Mouse (Mus musculus) mesoderm, embryonic 11.5 days (tissue): ENCODE measurements around the gene Zbtb48.
A peak's percentile ranks its signal among the peaks of the same experiment; 100 is the strongest.

Experiments used
- DNase-seq: peaks from one replicate; pipeline ENCODE4 v3.0.0-alpha.2; 2012; ENCODE audit warnings: low read depth, low spot score

Gene Zbtb48

GRCm38 (mm10) chr4:152029087-152029486, 1.6 kb upstream of the Zbtb48 start:
- DNase-seq, result no peak

DNA sequence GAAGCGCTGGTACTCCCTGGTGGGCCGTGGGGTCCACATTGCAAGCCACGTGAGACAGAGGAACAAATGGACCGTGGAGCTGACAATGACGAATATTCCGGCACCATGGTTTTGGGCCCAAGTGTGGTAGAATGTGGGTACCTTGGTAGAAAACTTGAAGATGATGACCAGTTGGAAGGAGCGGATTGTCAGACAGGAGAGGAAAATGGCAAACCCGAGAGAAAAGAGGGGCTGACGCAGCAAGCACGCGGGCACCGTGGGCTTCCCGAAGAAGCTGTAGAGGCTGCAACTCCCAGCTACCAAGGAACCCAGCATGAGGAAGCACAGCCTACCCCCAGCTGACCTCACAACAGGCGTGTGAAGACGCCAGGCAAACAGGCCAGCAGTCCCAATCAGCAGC, 985 bp upstream of the Zbtb48 start:
- DNase-seq, result no peak

GRCm38 (mm10) chr4:152026751-152027508, 541 bp downstream of the Zbtb48 start:
- DNase-seq, result no peak

DNA sequence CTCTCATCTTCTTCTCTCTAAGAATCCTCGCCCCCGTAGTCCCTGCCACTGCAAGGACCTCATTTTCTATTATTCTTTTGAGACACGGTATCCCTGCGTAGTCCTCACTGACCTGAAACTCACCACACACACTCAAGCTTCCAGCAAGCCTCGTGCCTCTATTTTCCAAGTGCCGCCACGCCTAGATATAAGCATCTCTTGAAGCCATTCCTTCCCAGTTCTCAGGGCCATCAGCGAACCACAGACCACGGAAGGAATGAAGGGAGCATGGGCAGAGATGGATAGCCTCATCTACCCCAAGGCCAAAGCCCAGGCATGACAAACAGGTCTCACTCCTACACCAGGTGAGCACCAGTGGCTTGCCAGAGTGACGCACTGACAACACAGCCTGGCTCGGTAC, 2.9 kb downstream of the Zbtb48 start:
- DNase-seq, result no peak

- DNase-seq, result no peak
These were observed 5.0 kb downstream of the Zbtb48 start for GRCm38 (mm10) chr4:152022506-152022905.

GRCm38 (mm10) chr4:152021568-152022097, 5.8 kb downstream of the Zbtb48 start:
- no peak for DNase-seq

- no peak for DNase-seq
These were observed 7.4 kb downstream of the Zbtb48 start for GRCm38 (mm10) chr4:152020024-152020423.

- DNase-seq, result no peak
These were observed 8.4 kb downstream of the Zbtb48 start for GRCm38 (mm10) chr4:152019073-152019472.

GRCm38 (mm10) chr4:152013036-152013813, 14.2 kb downstream of the Zbtb48 start:
- DNase-seq, result no peak

- no peak for DNase-seq
These were observed 15.4 kb downstream of the Zbtb48 start for GRCm38 (mm10) chr4:152012109-152012508.

DNA sequence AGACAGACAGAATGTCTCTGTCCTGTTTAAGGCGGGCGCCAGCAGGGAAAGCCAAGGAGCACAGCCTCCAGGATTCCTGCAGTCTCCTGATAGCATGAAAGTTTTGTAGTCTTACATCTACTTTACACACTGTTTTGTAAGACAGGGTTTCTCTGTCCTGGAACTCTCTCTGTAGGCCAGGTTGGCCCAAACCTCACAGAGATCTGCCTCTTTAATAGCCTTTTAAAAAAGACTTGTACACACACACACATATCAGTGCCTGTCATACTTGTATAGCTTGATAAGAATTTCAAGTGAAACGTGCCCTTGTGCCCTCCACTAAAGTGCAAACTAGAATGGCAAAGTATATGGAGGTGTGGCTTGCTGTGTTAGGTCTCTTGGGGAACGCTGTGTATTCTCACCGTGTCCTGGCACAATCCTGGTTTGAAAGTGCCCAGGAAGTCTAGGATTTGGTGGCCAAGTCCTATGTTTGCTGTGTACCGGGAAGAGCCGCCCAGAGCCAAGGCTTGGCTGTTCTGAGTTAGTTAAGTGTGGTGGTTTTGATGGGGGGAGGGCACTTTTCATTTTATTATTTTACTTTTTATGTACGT, 16.2 kb downstream of the Zbtb48 start:
- no peak for DNase-seq

DNA sequence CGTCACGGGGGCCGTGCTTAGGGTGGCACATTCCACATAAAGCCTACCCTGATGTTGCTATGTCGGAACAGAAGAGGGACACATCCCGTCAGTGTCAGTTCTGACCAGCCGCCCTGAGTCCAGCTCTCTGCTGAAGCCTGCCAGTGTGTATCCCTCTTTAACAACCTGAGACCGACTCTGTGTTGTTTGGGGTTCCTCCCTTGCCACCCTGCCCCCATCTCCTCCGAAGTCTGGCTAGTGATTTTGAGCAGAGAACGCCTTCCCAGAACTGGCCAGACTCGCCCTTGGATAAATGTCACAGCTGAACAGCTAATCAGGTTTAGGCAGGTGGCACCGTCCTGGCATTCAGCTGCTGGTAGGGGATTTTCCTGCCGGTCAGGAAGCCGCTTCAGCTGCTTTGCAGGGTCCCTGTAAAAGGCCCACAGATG, 16.8 kb downstream of the Zbtb48 start:
- no peak for DNase-seq

DNA sequence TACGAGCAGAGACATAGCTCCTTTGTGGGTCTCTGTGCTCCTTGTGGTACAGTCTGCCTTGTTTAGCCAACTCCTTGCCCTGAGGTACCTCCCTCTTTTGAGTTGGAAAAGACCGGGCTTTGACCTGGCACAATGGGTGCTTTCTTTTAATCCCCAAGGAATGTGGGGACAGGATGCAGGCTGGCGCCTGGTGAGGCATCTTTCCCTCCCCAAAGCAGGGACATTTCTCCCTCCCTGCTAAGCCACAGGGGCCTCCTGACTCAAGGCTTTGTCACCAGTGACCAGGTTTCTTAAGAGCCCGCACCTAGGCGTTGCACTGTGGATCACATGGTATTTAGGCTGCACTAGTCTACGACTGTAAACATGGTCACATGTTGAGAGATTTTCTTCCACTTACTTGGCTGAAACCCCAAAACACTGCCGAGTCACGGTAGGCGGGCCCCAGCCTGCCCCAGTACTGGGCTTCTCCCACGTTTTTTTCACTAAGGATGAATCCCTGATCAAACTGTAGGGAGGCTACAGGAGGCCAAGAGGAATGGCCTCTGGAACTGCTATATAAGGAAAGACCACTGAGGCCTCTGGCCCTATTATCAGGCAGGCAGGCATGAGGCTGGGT, 17.3 kb downstream of the Zbtb48 start:
- DNase-seq, result no peak

DNA sequence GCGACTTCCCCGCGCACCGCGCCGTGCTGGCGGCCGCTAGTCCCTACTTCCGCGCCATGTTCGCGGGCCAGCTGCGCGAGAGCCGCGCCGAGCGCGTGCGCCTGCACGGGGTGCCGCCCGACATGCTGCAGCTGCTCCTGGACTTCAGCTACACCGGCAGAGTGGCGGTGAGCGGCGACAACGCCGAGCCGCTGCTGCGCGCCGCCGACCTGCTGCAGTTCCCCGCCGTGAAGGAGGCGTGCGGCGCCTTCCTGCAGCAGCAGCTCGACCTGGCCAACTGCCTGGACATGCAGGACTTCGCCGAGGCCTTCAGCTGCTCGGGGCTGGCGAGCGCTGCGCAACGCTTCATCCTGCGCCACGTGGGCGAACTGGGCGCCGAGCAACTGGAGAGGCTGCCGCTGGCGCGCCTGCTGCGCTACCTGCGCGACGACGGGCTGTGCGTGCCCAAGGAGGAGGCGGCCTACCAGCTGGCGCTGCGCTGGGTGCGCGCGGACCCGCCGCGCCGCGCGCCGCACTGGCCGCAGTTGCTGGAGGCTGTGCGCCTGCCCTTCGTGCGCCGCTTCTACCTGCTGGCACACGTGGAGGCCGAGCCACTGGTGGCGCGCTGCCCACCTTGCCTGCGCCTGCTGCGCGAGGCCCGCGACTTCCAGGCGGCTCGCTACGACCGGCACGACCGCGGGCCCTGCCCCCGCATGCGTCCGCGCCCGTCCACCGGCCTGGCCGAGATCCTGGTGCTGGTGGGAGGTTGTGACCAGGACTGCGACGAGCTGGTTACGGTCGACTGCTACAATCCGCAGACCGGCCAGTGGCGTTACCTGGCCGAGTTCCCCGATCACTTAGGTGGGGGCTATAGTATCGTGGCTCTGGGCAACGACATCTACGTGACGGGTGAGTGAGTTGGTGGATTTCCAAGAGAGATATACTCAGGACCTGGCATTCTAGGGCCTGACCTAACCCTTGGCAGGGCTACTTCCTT, 18.1 kb downstream of the Zbtb48 start:
- DNase-seq, result peak; percentile 54

DNA sequence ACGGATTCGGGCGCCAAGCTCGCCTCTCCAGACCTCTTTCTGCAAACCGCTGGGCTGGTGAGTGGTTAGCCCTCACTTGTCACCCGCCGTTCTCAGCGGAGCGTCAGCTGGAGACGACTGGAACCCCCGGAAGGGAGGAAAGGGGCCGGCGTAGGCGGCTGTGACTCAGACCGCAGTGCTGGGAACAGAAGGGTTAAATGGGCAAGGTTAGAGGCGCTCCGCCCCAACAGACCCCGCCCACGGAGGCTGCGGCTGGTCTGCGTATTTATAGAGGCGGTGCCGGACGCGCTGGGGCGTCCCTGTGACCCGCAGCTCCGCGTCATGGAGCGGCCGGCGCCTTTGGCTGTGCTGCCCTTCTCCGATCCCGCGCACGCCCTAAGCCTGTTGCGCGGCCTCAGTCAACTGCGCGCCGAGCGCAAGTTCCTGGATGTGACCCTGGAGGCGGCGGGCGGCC, 18.8 kb downstream of the Zbtb48 start, which contains the start of gene Klhl21:
Gene Klhl21 (plus strand): TSS at position 182 of the 454 bp plus-strand sequence.
- DNase-seq, result peak; percentile 94

DNA sequence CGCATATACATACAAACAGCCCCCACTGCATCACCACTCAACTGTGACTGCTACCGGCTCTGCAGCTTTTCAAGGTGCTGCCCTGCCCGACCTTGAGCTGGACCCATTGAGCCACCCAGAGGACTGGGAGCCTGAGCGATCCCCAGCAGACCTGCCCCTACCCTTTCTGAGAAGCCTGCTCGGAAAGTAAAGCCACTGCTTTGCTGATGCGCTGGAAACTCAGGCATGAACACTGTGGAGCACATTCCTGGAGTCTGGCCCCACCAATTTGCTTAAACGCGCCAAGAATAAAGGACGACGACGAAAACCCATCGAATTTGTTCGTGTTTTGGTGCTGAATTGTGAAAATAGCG, 19.3 kb downstream of the Zbtb48 start:
- DNase-seq, result no peak

- DNase-seq, result peak; percentile 50
These were observed 19.9 kb downstream of the Zbtb48 start for GRCm38 (mm10) chr4:152007481-152008147.

DNA sequence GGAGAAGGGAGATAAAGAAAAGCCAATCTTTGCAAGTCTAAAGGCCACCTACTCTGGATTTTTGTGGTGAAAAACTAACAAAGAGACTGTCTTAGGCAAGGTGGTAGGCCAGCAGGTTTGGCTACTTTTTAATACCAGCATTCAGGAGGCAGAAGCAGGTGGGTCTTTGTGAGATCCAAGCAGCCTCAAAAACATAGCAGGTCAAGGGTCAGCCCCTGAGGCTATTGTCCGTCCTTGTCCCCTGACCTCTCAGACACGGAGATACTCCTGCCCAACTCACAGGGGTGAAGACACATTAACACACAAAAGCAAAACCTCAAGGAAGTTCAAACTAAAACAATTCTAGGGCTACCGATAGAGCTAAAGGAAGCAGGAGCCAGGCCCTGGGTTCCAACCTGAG, 20.7 kb downstream of the Zbtb48 start:
- DNase-seq, result no peak

GRCm38 (mm10) chr4:152006137-152006536, 21.3 kb downstream of the Zbtb48 start:
- no peak for DNase-seq

GRCm38 (mm10) chr4:152002063-152002462, 25.4 kb downstream of the Zbtb48 start:
- no peak for DNase-seq
